Mouse (Mus musculus) liver, embryonic 13.5 days (tissue): Measurements from ENCODE around the gene Pabpc4l. TPM values are rescaled to one million over a fixed set of nuclear protein-coding genes. Genes with fewer than 3 reads are reported as not detected.
"Not testable (repeated sequence)": the region's sequence is repeated elsewhere in the genome, so short reads cannot be mapped to it uniquely, and the experiment has no call there.

Experiments
- ATAC-seq: fragments of 200-750 bp; cut with Nextera tagmentation; 2 replicates; pipeline ENCODE4 v1.8.0; 2017; ENCODE audit warnings: low read depth, mild to moderate bottlenecking, moderate number of reproducible peaks, moderate library complexity
- DNase-seq: peaks from one replicate; pipeline ENCODE4 v3.0.0; 2022
- H3K27ac ChIP-seq: fragments of 300-500 bp; sonication (generic); 2 replicates; pipeline ENCODE4 v1.5.1; 2015; ENCODE audit warnings: moderate library complexity, mild to moderate bottlenecking, inconsistent platforms
- H3K27me3 ChIP-seq: fragments of 300-500 bp; sonication (generic); 2 replicates; pipeline ENCODE4 v1.6.1; 2015; ENCODE audit warnings: mild to moderate bottlenecking, inconsistent platforms
- H3K36me3 ChIP-seq: fragments of 300-500 bp; sonication (generic); 2 replicates; pipeline ENCODE4 v1.6.1; 2015; ENCODE audit warnings: mild to moderate bottlenecking, inconsistent platforms
- H3K4me1 ChIP-seq: fragments of 300-500 bp; sonication (generic); replicated peaks from 2 replicates; pipeline ENCODE4 v1.6.1; 2015; ENCODE audit warnings: inconsistent platforms
- H3K4me2 ChIP-seq: fragments of 300-500 bp; sonication (generic); 2 replicates; pipeline ENCODE4 v1.6.1; 2015; ENCODE audit warnings: inconsistent platforms, mild to moderate bottlenecking, moderate library complexity
- H3K4me3 ChIP-seq: fragments of 300-500 bp; sonication (generic); replicated peaks from 2 replicates; pipeline ENCODE4 v1.5.1; 2015; ENCODE audit warnings: mild to moderate bottlenecking, inconsistent platforms
- H3K9ac ChIP-seq: fragments of 300-500 bp; sonication (generic); 2 replicates; pipeline ENCODE4 v1.6.1; 2015; ENCODE audit warnings: mild to moderate bottlenecking, inconsistent platforms
- H3K9me3 ChIP-seq: fragments of 300-500 bp; sonication (generic); replicated peaks from 2 replicates; pipeline ENCODE4 v1.6.1; 2016; ENCODE audit warnings: inconsistent platforms
- WGBS: fragments of 180-500 bp; shearing (Covaris S2); methylation state at CpG from one replicate; pipeline ENCODE4 v1.1.7; 2015; ENCODE audit not compliant: insufficient replicate concordance; 5-methylcytosine and 5-hydroxymethylcytosine counted together
- polyA plus RNA-seq: library from polyadenylated mRNA; unstranded; fragments of >200 nt; fragmentation: Nextera tagmentation; extraction: Ambion mirVana; gene quantifications from 2 replicates; pipeline ENCODE4 v1.2.1, GENCODE M21; 2015

Gene Pabpc4l
- 1.5 and 1.7 TPM in 2 replicates for polyA plus RNA-seq

- Histone ChIP-seq H3K27me3 (no peaks in the 10 kb centered on the region), H3K9ac (peak within 1 kb of the TSS; percentile 54), H3K36me3 (no peaks in the 10 kb centered on the region), H3K27ac (no peak within 1 kb of the TSS), H3K4me2 (peak within 1 kb of the TSS; percentile 66), H3K4me1 (no peaks in the 10 kb centered on the region), H3K9me3 (no peaks in the 10 kb centered on the region), H3K4me3 (peak within 1 kb of the TSS; percentile 53)
- 1% methylated on average over 36 of the region's 37 CpGs for WGBS
- ATAC-seq, result peak; percentile 58
- no peak for DNase-seq
These were observed at the start of gene Pabpc4l for GRCm38 (mm10) chr3:46447481-46448265. TSS of gene Pabpc4l (minus strand) at chr3:46448219.

GRCm38 (mm10) chr3:46490989-46491259 is 42.9 kb upstream of the Pabpc4l start:
- no peak overlapping the region for H3K4me2 ChIP-seq
- no peak overlapping the region for H3K27ac ChIP-seq
- H3K9me3 ChIP-seq, result no peaks in the 10 kb centered on the region
- H3K9ac ChIP-seq, result no peak overlapping the region
- H3K27me3 ChIP-seq, result no peaks in the 10 kb centered on the region
- no peak for ATAC-seq
- WGBS, result 58% methylated on average over 5 of the region's 5 CpGs
- no peaks in the 10 kb centered on the region for H3K4me1 ChIP-seq
- H3K36me3 ChIP-seq, result no peaks in the 10 kb centered on the region
- DNase-seq, result no peak
- H3K4me3 ChIP-seq, result no peak overlapping the region

GRCm38 (mm10) chr3:46490132-46490988 is 42.3 kb upstream of the Pabpc4l start:
- DNase-seq (no peak), ATAC-seq (no peak)
- Histone ChIP-seq H3K27ac (no peak overlapping the region), H3K9me3 (no peaks in the 10 kb centered on the region), H3K4me2 (no peak overlapping the region), H3K36me3 (no peaks in the 10 kb centered on the region), H3K9ac (no peak overlapping the region), H3K4me1 (no peaks in the 10 kb centered on the region), H3K27me3 (no peaks in the 10 kb centered on the region), H3K4me3 (no peak overlapping the region)
- 62% methylated on average over 15 of the region's 15 CpGs for WGBS

GRCm38 (mm10) chr3:46486091-46486490 is 38.1 kb upstream of the Pabpc4l start:
- not testable (repeated sequence) for H3K36me3 ChIP-seq, H3K27me3 ChIP-seq, ATAC-seq, DNase-seq, H3K27ac ChIP-seq, H3K4me1 ChIP-seq, H3K4me2 ChIP-seq, H3K4me3 ChIP-seq, H3K9ac ChIP-seq, H3K9me3 ChIP-seq
- 59% methylated on average over 1 of the region's 1 CpGs for WGBS

GRCm38 (mm10) chr3:46448266-46448532 is 180 bp upstream of the Pabpc4l start:
- Histone ChIP-seq H3K4me2 (peak overlapping the region; percentile 66), H3K4me1 (no peaks in the 10 kb centered on the region), H3K9me3 (no peaks in the 10 kb centered on the region), H3K27ac (no peak overlapping the region), H3K36me3 (no peaks in the 10 kb centered on the region), H3K4me3 (peak overlapping the region; percentile 53), H3K27me3 (no peaks in the 10 kb centered on the region), H3K9ac (no peak overlapping the region)
- no peak for DNase-seq
- WGBS, result 16% methylated on average over 5 of the region's 5 CpGs
- no peak for ATAC-seq

- ATAC-seq, result no peak
- DNase-seq, result no peak
These were observed 16.6 kb downstream of the Pabpc4l start for GRCm38 (mm10) chr3:46431416-46431815.

More at GRCm38 (mm10) chr3:46431416-46431815, 16.6 kb downstream of the Pabpc4l start:
- Histone ChIP-seq H3K4me3 (no peak overlapping the region), H3K27me3 (no peaks in the 10 kb centered on the region), H3K27ac (no peak overlapping the region), H3K36me3 (no peaks in the 10 kb centered on the region), H3K4me1 (no peaks in the 10 kb centered on the region), H3K4me2 (no peak overlapping the region), H3K9me3 (no peaks in the 10 kb centered on the region), H3K9ac (no peak overlapping the region)
